Mouse (Mus musculus): ENCODE results near the gene Gpr85. TPM values are rescaled to one million over a fixed set of nuclear protein-coding genes. Genes with fewer than 3 reads are reported as not detected.

Gene Gpr85
- total RNA-seq (2021) (under 1 TPM; 0.11 to 0.18 TPM), polyA plus RNA-seq (2012; rRNA removed) (0.18 and 0.41 TPM in 2 replicates)
- long read RNA-seq, result 0 reads

DNA sequence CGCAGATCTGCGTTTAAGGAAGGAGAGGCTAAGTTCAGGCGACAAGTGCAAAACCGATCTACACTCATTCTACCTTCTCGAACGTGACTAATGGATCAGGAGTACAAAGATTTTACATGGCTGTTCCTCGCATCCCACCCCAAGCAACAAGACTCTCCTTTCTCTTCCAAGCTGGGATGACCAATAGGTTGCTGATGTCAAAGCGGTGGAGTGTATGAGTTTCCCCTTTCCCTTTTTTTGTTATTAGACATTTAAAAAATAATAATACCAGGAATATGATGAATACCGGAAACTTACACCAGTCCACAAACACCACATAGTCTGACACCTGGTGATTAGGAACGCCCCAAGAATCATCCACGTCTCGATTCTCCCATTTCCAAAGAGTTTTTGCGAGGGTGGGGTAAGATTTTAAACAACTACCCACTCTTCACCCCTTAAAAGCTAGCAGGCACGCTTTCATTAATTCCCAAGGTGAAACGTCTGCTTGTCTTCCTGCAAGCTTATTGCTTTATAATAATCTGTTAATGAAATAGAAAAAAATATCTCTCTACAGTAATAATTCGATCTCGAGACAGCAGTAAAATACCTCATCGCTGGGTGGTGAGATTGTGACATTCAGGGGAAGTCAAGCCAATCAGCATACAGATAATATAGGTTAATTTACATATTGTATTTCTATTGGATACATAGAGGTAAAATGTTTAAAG lies at the start of gene Gpr85:
Gpr85 (minus strand) TSS at position 598 of the 710 bp plus-strand sequence.
- intact Hi-C loops (cut with DNase I), result no loop called here
- Histone ChIP-seq H3K9ac (ENCODE audit: low read depth, low read length) (peak within 1 kb of the TSS; percentile 78), H3K4me3 (peak within 1 kb of the TSS; percentile 72), H3K79me2 (replicated peaks; ENCODE audit: control insufficient read depth, insufficient read depth, low read length) (no peaks in the 10 kb centered on the region), H3K36me3 (ENCODE audit: control insufficient read depth, insufficient read depth, low read length) (no peaks in the 10 kb centered on the region), H3K4me1 (ENCODE audit: control insufficient read depth, insufficient read depth, low read length) (no peaks in the 10 kb centered on the region; the same call in 1 of the 2 replicates), H3K27ac (peak within 1 kb of the TSS; percentile 58), H3K27me3 (ENCODE audit: control insufficient read depth, insufficient read depth, low read length) (no peaks in the 10 kb centered on the region)
- DNase-seq, result no peak
- WGBS, result 48% methylated on average over 18 of the region's 18 CpGs
- no peak for TF ChIP-seq EP300 (IDR thresholded peaks at IDR 0.05; ENCODE audit: insufficient read depth, low read depth, low read length)
- TF ChIP-seq CTCF (IDR thresholded peaks at IDR 0.05), result no peak
- TF ChIP-seq POLR2A (IDR thresholded peaks at IDR 0.05; ENCODE audit: insufficient read depth, low read depth, low read length), result no peak

DNA sequence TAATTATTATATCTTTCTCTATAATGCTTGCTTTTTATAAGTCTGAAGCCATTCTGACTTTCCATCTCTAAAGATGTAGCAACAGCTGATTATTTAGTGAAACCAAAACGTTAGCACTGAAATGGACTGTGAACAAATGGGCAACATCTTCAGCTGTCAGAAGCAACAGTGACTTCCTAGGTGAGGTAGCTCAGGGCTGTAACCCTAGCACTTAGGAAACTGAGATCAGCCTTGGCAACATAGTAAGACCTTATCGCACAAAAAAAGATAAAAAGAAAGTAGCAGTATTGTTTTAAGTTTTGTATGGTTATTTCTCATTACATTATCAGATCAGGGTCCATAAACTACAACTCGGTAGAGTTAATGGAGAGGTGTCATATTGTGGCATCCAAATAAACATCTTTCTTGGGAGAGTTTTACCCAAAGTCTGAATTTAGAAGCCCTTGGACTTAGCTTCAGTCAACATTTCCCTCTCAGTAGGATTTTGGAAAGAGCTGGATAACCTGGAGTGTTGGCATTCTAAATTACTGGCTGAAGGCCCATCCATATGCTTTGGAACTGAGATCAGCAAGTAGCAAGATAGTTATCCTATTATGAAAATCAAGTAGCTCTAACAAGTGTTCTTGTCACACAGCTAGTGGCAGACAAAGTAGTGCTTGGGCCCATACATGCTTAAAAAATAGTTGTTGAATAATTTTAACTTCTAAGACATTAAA lies 45.3 kb upstream of the Gpr85 start:
- WGBS, result 65% methylated on average over 3 of the region's 3 CpGs
- Histone ChIP-seq H3K9ac (ENCODE audit: low read depth, low read length) (no peak overlapping the region), H3K79me2 (replicated peaks; ENCODE audit: control insufficient read depth, insufficient read depth, low read length) (no peaks in the 10 kb centered on the region), H3K36me3 (ENCODE audit: control insufficient read depth, insufficient read depth, low read length) (no peaks in the 10 kb centered on the region), H3K4me1 (ENCODE audit: control insufficient read depth, insufficient read depth, low read length) (no peaks in the 10 kb centered on the region), H3K27me3 (ENCODE audit: control insufficient read depth, insufficient read depth, low read length) (no peaks in the 10 kb centered on the region), H3K4me3 (no peak overlapping the region), H3K27ac (no peak overlapping the region)
- no peak for DNase-seq
- intact Hi-C loops (cut with DNase I), result no loop called here
- TF ChIP-seq CTCF (IDR thresholded peaks at IDR 0.05) (no peak), EP300 (IDR thresholded peaks at IDR 0.05; ENCODE audit: insufficient read depth, low read depth, low read length) (no peak), POLR2A (IDR thresholded peaks at IDR 0.05; ENCODE audit: insufficient read depth, low read depth, low read length) (no peak)

DNA sequence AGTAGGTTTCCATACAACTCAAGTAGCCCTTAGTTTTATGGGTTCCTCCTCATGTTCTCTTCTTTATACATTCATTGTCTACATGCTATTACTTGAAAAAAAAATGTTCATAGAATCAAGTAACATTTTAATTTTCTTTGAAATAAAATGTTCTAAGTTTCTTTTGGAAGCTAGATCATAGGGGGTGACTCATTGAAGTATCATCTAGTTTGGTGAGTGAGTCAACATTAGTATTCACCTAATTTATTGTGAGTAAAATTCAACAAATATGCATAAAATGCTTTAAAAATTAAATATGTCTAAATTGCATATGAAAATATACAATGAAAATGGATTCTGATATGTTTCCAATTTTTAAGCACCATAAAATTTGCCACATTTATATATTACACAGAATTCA lies 43.2 kb upstream of the Gpr85 start:
- TF ChIP-seq POLR2A (IDR thresholded peaks at IDR 0.05; ENCODE audit: insufficient read depth, low read depth, low read length) (no peak), EP300 (IDR thresholded peaks at IDR 0.05; ENCODE audit: insufficient read depth, low read depth, low read length) (no peak), CTCF (IDR thresholded peaks at IDR 0.05) (no peak)
- H3K36me3 ChIP-seq (ENCODE audit: control insufficient read depth, insufficient read depth, low read length), result no peaks in the 10 kb centered on the region

GRCm38 (mm10) chr6:13873959-13874358 lies 34.2 kb upstream of the Gpr85 start:
- no peak for TF ChIP-seq POLR2A (IDR thresholded peaks at IDR 0.05; ENCODE audit: insufficient read depth, low read depth, low read length)
- no peak for TF ChIP-seq CTCF (IDR thresholded peaks at IDR 0.05)
- TF ChIP-seq EP300 (IDR thresholded peaks at IDR 0.05; ENCODE audit: insufficient read depth, low read depth, low read length), result no peak
- DNase-seq, result no peak
- H3K27ac ChIP-seq, result no peak overlapping the region
- H3K36me3 ChIP-seq (ENCODE audit: control insufficient read depth, insufficient read depth, low read length), result peaks cover 8% of the 10 kb centered on the region
- H3K9ac ChIP-seq (ENCODE audit: low read depth, low read length), result no peak overlapping the region
- no peaks in the 10 kb centered on the region for H3K27me3 ChIP-seq (ENCODE audit: control insufficient read depth, insufficient read depth, low read length)
- WGBS, result 82% methylated on average over 2 of the region's 2 CpGs
- H3K79me2 ChIP-seq (replicated peaks; ENCODE audit: control insufficient read depth, insufficient read depth, low read length), result no peaks in the 10 kb centered on the region
- H3K4me1 ChIP-seq (ENCODE audit: control insufficient read depth, insufficient read depth, low read length), result peaks cover 3% of the 10 kb centered on the region
- intact Hi-C loops (cut with DNase I), result no loop called here
- no peak overlapping the region for H3K4me3 ChIP-seq

More for the DNA sequence above, 43.2 kb upstream of the Gpr85 start:
- DNase-seq, result no peak
- no peaks in the 10 kb centered on the region for H3K4me1 ChIP-seq (ENCODE audit: control insufficient read depth, insufficient read depth, low read length)
- no peak overlapping the region for H3K9ac ChIP-seq (ENCODE audit: low read depth, low read length)
- no peaks in the 10 kb centered on the region for H3K79me2 ChIP-seq (replicated peaks; ENCODE audit: control insufficient read depth, insufficient read depth, low read length)
- no peak overlapping the region for H3K4me3 ChIP-seq
- H3K27me3 ChIP-seq (ENCODE audit: control insufficient read depth, insufficient read depth, low read length), result no peaks in the 10 kb centered on the region
- intact Hi-C loops (cut with DNase I), result no loop called here
- no peak overlapping the region for H3K27ac ChIP-seq

DNA sequence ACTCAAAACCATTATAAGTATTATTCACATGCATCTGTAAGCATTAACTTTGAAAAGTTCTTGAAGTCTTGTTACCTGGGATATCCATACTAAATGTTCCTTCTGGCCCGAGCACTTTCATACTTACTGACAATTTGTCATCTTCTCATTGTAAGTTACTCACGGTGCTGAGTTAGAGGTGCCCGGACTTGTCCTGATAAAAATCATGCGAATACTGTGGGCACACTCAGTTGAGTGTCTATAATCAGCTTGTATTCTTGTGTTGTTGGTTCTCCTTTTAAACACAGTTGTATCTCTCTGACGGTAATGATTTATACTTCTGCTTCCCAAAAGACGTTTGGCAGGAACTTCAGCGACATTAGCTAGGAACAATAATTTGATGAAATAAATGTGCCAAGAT lies 32.3 kb upstream of the Gpr85 start:
- no peaks in the 10 kb centered on the region for H3K27me3 ChIP-seq (ENCODE audit: control insufficient read depth, insufficient read depth, low read length)
- intact Hi-C loops (cut with DNase I), result no loop called here
- 45% methylated on average over 7 of the region's 7 CpGs for WGBS
- peaks cover 3% of the 10 kb centered on the region for H3K4me1 ChIP-seq (ENCODE audit: control insufficient read depth, insufficient read depth, low read length)
- no peak overlapping the region for H3K9ac ChIP-seq (ENCODE audit: low read depth, low read length)
- H3K36me3 ChIP-seq (ENCODE audit: control insufficient read depth, insufficient read depth, low read length), result peaks cover 8% of the 10 kb centered on the region
- TF ChIP-seq CTCF (IDR thresholded peaks at IDR 0.05), result no peak
- TF ChIP-seq POLR2A (IDR thresholded peaks at IDR 0.05; ENCODE audit: insufficient read depth, low read depth, low read length), result no peak
- TF ChIP-seq EP300 (IDR thresholded peaks at IDR 0.05; ENCODE audit: insufficient read depth, low read depth, low read length), result no peak
- DNase-seq, result no peak
- H3K27ac ChIP-seq, result peak overlapping the region; percentile 88
- peak overlapping the region; percentile 84 for H3K4me3 ChIP-seq
- H3K79me2 ChIP-seq (replicated peaks; ENCODE audit: control insufficient read depth, insufficient read depth, low read length), result no peaks in the 10 kb centered on the region

DNA sequence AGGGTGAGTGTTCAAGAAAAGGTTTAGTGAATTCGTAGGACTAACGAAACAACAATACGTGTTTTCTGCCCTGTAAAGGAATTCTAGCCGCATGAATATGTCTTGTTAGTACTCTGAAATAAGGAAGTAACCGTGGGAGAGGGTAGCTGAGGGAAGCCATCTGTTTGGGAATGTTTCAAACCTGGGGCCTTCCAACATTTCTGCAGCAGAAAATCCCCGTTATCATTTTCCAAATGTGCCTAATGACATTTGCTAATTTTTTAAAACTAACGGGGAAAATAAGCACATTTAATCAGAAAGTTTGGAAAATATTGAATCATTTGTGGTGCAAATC lies 31.9 kb upstream of the Gpr85 start:
- TF ChIP-seq EP300 (IDR thresholded peaks at IDR 0.05; ENCODE audit: insufficient read depth, low read depth, low read length) (no peak), POLR2A (IDR thresholded peaks at IDR 0.05; ENCODE audit: insufficient read depth, low read depth, low read length) (no peak), CTCF (IDR thresholded peaks at IDR 0.05) (no peak)
- Histone ChIP-seq H3K27me3 (ENCODE audit: control insufficient read depth, insufficient read depth, low read length) (no peaks in the 10 kb centered on the region), H3K4me3 (peak overlapping the region; percentile 84), H3K79me2 (replicated peaks; ENCODE audit: control insufficient read depth, insufficient read depth, low read length) (no peaks in the 10 kb centered on the region), H3K36me3 (ENCODE audit: control insufficient read depth, insufficient read depth, low read length) (peaks cover 8% of the 10 kb centered on the region), H3K4me1 (ENCODE audit: control insufficient read depth, insufficient read depth, low read length) (peaks cover 3% of the 10 kb centered on the region), H3K9ac (ENCODE audit: low read depth, low read length) (peak overlapping the region; percentile 57; the same call in 1 of the 2 replicates), H3K27ac (peak overlapping the region; percentile 88)
- no peak for DNase-seq
- 0% methylated on average over 7 of the region's 7 CpGs for WGBS
- intact Hi-C loops (cut with DNase I), result loop anchor here (2.0 kb wide), 2 partner anchors 195 to 265 kb away; partner anchors contain the start of gene Bmt2

All from heart, adult 2 months (tissue).